Mouse (Mus musculus): ENCODE results near the gene Nemf. TPM values are rescaled to one million over a fixed set of nuclear protein-coding genes. Genes with fewer than 3 reads are reported as not detected.

Nemf gene
- 28.9 and 43.5 TPM in 2 replicates for polyA plus RNA-seq (2011; ENCODE audit: insufficient read depth, insufficient read length, low replicate concordance, missing spikeins)

DNA sequence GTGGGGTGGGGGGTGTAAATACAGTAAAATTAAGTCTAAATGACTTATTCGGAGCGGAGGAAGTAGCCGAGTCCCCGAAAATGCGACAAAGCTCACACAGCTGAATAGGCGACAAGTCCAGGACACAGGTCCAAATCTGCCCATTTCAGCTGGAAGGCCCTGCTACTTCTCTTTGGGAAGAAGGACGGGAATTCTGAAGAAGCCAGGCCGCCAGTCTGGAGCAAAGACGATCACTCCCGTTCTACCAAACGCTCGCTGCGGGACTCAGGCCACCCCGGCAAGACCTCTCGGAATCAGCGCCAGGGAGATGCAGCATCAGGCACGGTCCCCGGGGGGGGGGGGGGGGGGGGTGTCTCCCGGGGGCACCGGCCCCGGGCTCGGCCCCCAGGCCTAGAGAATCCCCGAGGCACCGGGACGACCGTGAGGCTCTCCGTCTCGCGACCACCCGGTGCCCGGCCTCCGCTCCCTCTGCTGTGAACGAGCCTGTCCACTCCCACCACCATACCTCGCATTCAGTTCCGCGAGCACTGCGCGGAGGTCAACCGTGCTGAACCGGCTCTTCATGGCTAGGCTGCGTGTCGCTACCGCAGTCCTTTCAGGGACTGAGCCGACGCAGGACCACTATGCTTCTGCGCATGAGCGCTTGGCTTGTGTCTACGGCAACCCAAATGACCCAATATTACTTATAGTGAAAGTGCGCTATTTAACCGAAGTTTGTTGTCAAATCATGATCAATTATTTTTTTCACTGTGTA lies at the start of gene Nemf:
Gene Nemf, minus strand, starts transcription at position 620 of the 754 bp plus-strand sequence.
- WGBS, result under 1% methylated on average over 47 of the region's 50 CpGs
- Histone ChIP-seq H3K4me3 (replicated peaks; ENCODE audit: control insufficient read depth, low read depth, low read length) (peak within 1 kb of the TSS; percentile 80), H3K4me1 (ENCODE audit: control insufficient read depth, insufficient read depth, low read length) (no peaks in the 10 kb centered on the region; the same call in 1 of the 2 replicates), H3K27ac (ENCODE audit: control insufficient read depth, insufficient read depth, low read depth, low read length, poor library complexity) (peak within 1 kb of the TSS; percentile 62)
- 0 out of 2 replicates have a peak, but pooled peaks have one; percentile 5 for TF ChIP-seq CTCF (IDR thresholded peaks at IDR 0.05; ENCODE audit: control insufficient read depth, insufficient read depth, low read length)
- peak; percentile 95 for TF ChIP-seq POLR2A (IDR thresholded peaks at IDR 0.05; ENCODE audit: borderline replicate concordance, control insufficient read depth, low read depth, low read length)

DNA sequence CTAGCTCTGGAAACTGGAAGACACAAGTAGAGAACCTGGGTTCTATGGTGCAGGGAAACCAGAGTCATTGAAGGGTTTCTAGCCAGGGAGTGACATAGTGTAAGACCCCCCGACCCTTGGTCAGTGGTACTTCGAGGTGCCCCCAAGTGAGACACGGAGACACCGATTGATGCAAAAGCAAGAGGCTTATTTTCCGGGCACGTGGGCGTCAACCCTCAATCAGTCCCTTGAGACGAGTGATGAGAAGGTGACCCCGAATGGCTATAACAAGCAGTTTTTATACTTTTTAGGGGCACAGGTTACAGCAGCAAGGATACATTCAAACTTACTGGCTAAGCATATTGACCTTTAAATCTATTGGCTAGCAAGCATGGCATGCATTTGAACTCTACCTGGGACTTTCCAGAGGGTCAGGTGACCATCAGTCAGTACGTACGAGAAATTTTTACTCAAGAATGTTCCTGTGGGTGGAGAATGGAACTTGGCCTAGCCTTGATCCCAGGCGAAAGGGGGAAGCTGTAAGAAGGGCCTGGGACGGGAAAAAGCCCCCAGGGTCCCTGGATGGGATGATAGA lies 45.7 kb upstream of the Nemf start:
- Histone ChIP-seq H3K4me1 (ENCODE audit: control insufficient read depth, insufficient read depth, low read length) (no peaks in the 10 kb centered on the region; the same call in 1 of the 2 replicates), H3K4me3 (replicated peaks; ENCODE audit: control insufficient read depth, low read depth, low read length) (no peak overlapping the region), H3K27ac (ENCODE audit: control insufficient read depth, insufficient read depth, low read depth, low read length, poor library complexity) (no peak overlapping the region)
- TF ChIP-seq CTCF (IDR thresholded peaks at IDR 0.05; ENCODE audit: control insufficient read depth, insufficient read depth, low read length) (no peak), POLR2A (IDR thresholded peaks at IDR 0.05; ENCODE audit: borderline replicate concordance, control insufficient read depth, low read depth, low read length) (no peak)
- 85% methylated on average over 13 of the region's 13 CpGs for WGBS

DNA sequence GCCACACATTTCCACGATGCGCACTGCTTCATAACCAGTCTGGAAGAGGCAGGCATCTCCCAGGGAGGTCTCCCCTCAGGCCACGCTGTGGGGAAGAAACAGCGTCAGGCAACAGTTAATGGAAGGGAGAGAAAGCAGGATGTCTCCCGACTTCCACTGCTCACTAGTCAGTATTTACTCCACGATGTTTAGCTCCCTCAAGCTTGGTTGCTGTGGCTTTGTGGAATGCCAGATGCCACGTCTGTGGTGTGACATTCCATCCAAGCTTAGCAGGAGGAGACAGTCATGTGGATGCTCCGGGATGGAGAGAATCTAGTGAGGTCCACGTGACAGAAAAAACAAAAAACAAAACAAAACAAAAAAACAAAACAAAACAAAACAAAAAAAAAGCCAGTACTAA lies 45.1 kb upstream of the Nemf start:
- 82% methylated on average over 9 of the region's 9 CpGs for WGBS
- H3K27ac ChIP-seq (ENCODE audit: control insufficient read depth, insufficient read depth, low read depth, low read length, poor library complexity), result no peak overlapping the region
- H3K4me3 ChIP-seq (replicated peaks; ENCODE audit: control insufficient read depth, low read depth, low read length), result no peak overlapping the region
- no peaks in the 10 kb centered on the region; the same call in 1 of the 2 replicates for H3K4me1 ChIP-seq (ENCODE audit: control insufficient read depth, insufficient read depth, low read length)
- no peak for TF ChIP-seq CTCF (IDR thresholded peaks at IDR 0.05; ENCODE audit: control insufficient read depth, insufficient read depth, low read length)
- no peak for TF ChIP-seq POLR2A (IDR thresholded peaks at IDR 0.05; ENCODE audit: borderline replicate concordance, control insufficient read depth, low read depth, low read length)

DNA sequence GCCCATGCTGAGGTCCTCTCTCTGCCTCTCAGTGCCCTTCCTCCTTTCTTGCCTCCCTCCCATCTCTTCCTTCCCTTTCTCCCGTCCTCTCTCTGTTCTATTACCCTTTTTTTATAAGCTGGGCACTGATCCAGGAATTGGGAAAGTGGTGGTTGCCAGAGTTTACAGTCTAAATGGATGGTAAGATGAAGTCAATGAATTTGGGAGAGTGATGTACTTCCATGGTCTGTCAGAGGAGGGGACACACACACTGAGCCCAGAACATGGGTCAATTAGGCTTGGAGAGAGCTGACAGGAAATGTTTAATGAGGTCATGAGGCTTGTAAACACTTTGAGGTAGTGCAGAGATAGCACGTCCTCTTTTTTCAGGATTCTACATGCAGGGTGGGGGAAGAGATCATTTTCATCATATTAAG lies 43.9 kb upstream of the Nemf start:
- Histone ChIP-seq H3K4me1 (ENCODE audit: control insufficient read depth, insufficient read depth, low read length) (no peaks in the 10 kb centered on the region; the same call in 1 of the 2 replicates), H3K4me3 (replicated peaks; ENCODE audit: control insufficient read depth, low read depth, low read length) (no peak overlapping the region), H3K27ac (ENCODE audit: control insufficient read depth, insufficient read depth, low read depth, low read length, poor library complexity) (no peak overlapping the region)
- no peak for TF ChIP-seq POLR2A (IDR thresholded peaks at IDR 0.05; ENCODE audit: borderline replicate concordance, control insufficient read depth, low read depth, low read length)
- TF ChIP-seq CTCF (IDR thresholded peaks at IDR 0.05; ENCODE audit: control insufficient read depth, insufficient read depth, low read length), result no peak
- WGBS, result 7% methylated on average over 2 of the region's 2 CpGs

DNA sequence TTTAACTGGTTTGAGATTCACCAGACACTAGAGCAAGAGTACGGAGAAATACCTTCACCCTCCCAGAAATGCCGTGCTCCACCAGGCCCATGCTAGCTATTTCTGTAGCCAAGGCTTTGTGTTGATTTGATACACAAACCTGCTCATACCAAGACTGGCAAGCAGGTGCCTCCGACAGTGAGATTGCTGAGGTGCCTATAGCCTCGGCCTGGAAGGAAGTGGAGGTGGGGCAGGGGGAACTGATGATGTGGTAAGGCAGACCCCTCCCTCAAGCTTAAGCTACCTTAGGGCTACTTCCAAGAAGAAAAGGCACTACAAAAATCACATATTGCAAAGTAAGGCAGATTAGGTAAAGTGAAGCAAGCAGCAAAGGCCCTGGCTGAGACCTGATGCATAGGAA lies 43.4 kb upstream of the Nemf start:
- Histone ChIP-seq H3K27ac (ENCODE audit: control insufficient read depth, insufficient read depth, low read depth, low read length, poor library complexity) (no peak overlapping the region), H3K4me3 (replicated peaks; ENCODE audit: control insufficient read depth, low read depth, low read length) (no peak overlapping the region), H3K4me1 (ENCODE audit: control insufficient read depth, insufficient read depth, low read length) (no peaks in the 10 kb centered on the region; the same call in 1 of the 2 replicates)
- 62% methylated on average over 4 of the region's 4 CpGs for WGBS
- TF ChIP-seq CTCF (IDR thresholded peaks at IDR 0.05; ENCODE audit: control insufficient read depth, insufficient read depth, low read length) (no peak), POLR2A (IDR thresholded peaks at IDR 0.05; ENCODE audit: borderline replicate concordance, control insufficient read depth, low read depth, low read length) (no peak)

DNA sequence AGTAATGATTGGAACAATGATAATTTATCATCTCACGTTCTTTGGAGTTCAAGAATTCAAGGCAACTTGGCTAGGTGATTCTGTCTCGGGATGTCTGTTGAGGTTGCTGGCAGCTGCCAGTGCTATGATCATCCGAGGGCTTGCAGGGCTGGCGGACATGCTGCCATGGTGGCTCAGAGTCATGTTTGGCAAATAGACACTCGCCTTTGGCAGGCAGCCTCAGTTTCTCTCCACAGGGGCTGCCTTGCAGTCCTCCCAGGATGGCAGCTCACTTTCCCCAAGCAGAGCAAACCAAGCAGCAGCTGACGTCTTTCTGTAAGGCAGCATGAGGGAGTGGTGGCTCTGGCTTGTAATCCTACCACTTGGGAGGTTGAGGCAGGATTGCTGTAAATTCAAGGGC lies 37.5 kb upstream of the Nemf start:
- Histone ChIP-seq H3K27ac (ENCODE audit: control insufficient read depth, insufficient read depth, low read depth, low read length, poor library complexity) (no peak overlapping the region), H3K4me3 (replicated peaks; ENCODE audit: control insufficient read depth, low read depth, low read length) (no peak overlapping the region), H3K4me1 (ENCODE audit: control insufficient read depth, insufficient read depth, low read length) (no peaks in the 10 kb centered on the region; the same call in 1 of the 2 replicates)
- TF ChIP-seq CTCF (IDR thresholded peaks at IDR 0.05; ENCODE audit: control insufficient read depth, insufficient read depth, low read length), result no peak
- 91% methylated on average over 6 of the region's 6 CpGs for WGBS

DNA sequence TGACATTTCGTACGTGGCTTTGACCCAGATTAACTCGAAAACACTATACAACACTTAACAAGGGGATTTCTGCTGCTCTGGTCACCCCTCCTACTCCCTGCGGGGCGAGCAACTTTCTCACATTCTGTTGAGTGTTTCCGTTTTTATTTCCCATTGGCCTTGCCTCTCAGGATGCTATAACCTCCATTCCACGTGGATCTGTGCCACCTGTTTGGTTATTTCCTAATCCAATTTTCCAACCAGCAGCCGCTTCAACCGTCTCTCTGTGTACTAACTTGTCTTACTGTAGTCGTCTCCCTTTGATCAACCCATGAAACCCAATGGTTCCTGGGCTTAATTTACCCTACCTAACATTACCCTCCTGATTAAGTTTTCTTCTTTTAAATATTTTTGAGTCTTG lies 36.1 kb upstream of the Nemf start:
- WGBS, result 83% methylated on average over 10 of the region's 10 CpGs
- H3K4me3 ChIP-seq (replicated peaks; ENCODE audit: control insufficient read depth, low read depth, low read length), result no peak overlapping the region
- H3K27ac ChIP-seq (ENCODE audit: control insufficient read depth, insufficient read depth, low read depth, low read length, poor library complexity), result no peak overlapping the region
- no peaks in the 10 kb centered on the region; the same call in 1 of the 2 replicates for H3K4me1 ChIP-seq (ENCODE audit: control insufficient read depth, insufficient read depth, low read length)
- TF ChIP-seq POLR2A (IDR thresholded peaks at IDR 0.05; ENCODE audit: borderline replicate concordance, control insufficient read depth, low read depth, low read length) (no peak), CTCF (IDR thresholded peaks at IDR 0.05; ENCODE audit: control insufficient read depth, insufficient read depth, low read length) (no peak)

DNA sequence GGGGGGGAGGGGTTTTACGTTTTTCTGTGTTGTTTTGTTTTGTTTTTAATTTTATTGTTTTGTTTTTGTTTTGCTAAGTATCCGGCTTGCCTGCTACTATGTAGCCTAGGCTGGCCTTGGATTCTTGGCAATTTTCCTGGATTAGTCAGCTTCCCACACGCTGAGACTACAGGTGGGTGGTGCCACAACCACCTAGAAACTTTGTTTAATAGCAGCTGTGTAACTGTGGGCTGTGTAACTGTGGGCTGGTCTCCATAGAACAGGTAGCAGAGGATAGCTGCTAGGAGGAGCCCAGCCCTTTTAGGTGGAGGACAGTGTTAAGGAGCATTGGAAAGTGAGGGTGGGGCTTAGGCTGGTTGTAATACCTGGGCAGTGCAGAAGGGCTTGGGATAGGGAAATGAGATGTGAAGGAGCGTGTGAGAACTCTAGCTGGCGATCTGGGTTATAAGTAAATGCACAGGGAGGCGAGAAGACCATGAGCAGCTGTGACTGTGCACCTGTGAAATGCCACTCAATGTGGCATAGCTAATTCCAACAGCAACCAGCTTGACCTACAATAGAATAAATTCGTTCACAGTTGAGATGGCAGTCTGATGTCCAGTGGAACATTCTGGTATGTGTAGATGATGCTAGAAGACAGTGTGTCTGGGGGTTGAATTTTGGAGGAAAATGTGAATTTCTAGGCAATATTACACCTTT lies 33.2 kb upstream of the Nemf start:
- TF ChIP-seq CTCF (IDR thresholded peaks at IDR 0.05; ENCODE audit: control insufficient read depth, insufficient read depth, low read length) (no peak), POLR2A (IDR thresholded peaks at IDR 0.05; ENCODE audit: borderline replicate concordance, control insufficient read depth, low read depth, low read length) (no peak)
- 76% methylated on average over 7 of the region's 7 CpGs for WGBS
- no peak overlapping the region for H3K27ac ChIP-seq (ENCODE audit: control insufficient read depth, insufficient read depth, low read depth, low read length, poor library complexity)
- H3K4me1 ChIP-seq (ENCODE audit: control insufficient read depth, insufficient read depth, low read length), result no peaks in the 10 kb centered on the region; the same call in 1 of the 2 replicates
- no peak overlapping the region for H3K4me3 ChIP-seq (replicated peaks; ENCODE audit: control insufficient read depth, low read depth, low read length)

Data from bone marrow, adult 2 months (tissue).